25 mouse cellular contexts compared by ENCODE assay signal in genomic region chr13:45118375-45118774, GRCm38 (mm10). TPM values are rescaled to one million over a fixed set of nuclear protein-coding genes. Genes with fewer than 3 reads are reported as not detected.
"Had no signal": no experiment of that assay in that cellular context is flagged by ENCODE, and none has a peak within 500 bp of the region (broad histone marks: within the 10 kb centered on the region; RNA-seq: fewer than 3 reads in every experiment).

No protein-coding gene starts in this region.

- H3K27ac ChIP-seq: lung, embryonic 15.5 days; midbrain, embryonic 12.5 days; midbrain, embryonic 15.5 days; neural tube, embryonic 12.5 days; neural tube, embryonic 15.5 days; stomach, embryonic 15.5 days had no signal

- H3K9me3 ChIP-seq: lung, embryonic 15.5 days; midbrain, embryonic 12.5 days; midbrain, embryonic 15.5 days; neural tube, embryonic 12.5 days; neural tube, embryonic 15.5 days; stomach, embryonic 15.5 days had no signal

- H3K9ac ChIP-seq: lung, embryonic 15.5 days; midbrain, embryonic 12.5 days; midbrain, embryonic 15.5 days; neural tube, embryonic 12.5 days; neural tube, embryonic 15.5 days; stomach, embryonic 15.5 days had no signal

- H3K4me3 ChIP-seq: lung, embryonic 15.5 days; midbrain, embryonic 12.5 days; midbrain, embryonic 15.5 days; neural tube, embryonic 12.5 days; neural tube, embryonic 15.5 days; stomach, embryonic 15.5 days had no signal

- DNase-seq: kidney, adult 8-10 months; kidney, postnatal 14 days; kidney, postnatal 4 days; layer of hippocampus, adult 9-11 months; lung, adult 18-20 months; lung, postnatal 10 days; lung, postnatal 36 days; right cerebral cortex, adult 18-20 months; right cerebral cortex, postnatal 14 days; right cerebral cortex, postnatal 4 days; thymus, postnatal 25 days had no signal

- H3K27me3 ChIP-seq: lung, embryonic 15.5 days; midbrain, embryonic 12.5 days; midbrain, embryonic 15.5 days; neural tube, embryonic 12.5 days; neural tube, embryonic 15.5 days; stomach, embryonic 15.5 days had no signal

- ATAC-seq: intestine, postnatal 0 days; midbrain, embryonic 15.5 days had no signal

- H3K4me2 ChIP-seq: lung, embryonic 15.5 days; midbrain, embryonic 12.5 days; midbrain, embryonic 15.5 days; neural tube, embryonic 12.5 days; neural tube, embryonic 15.5 days; stomach, embryonic 15.5 days had no signal

- H3K4me1 ChIP-seq: lung, embryonic 15.5 days; midbrain, embryonic 12.5 days; midbrain, embryonic 15.5 days; neural tube, embryonic 12.5 days; neural tube, embryonic 15.5 days; stomach, embryonic 15.5 days had no signal

- H3K36me3 ChIP-seq: lung, embryonic 15.5 days; midbrain, embryonic 12.5 days; midbrain, embryonic 15.5 days; neural tube, embryonic 12.5 days; neural tube, embryonic 15.5 days; stomach, embryonic 15.5 days had no signal

RNA-seq across cellular contexts. Expression of gene Gm9817, which starts 39.9 kb away (rescaled TPM):
- total RNA-seq: layer of hippocampus, adult 18-20 months; left cerebral cortex, adult 18-20 months; left cerebral cortex, postnatal 25 days had no signal
- polyA plus RNA-seq: intestine, embryonic 14.5 days; kidney, embryonic 16.5 days; limb, embryonic 11.5 days; lung, embryonic 15.5 days; midbrain, embryonic 12.5 days; neural tube, embryonic 12.5 days; neural tube, embryonic 15.5 days; thymus, postnatal 0 days had no signal
